Mouse (Mus musculus) forebrain, embryonic 11.5 days (tissue): ENCODE data around the gene Stat5a. TPM values are rescaled to one million over a fixed set of nuclear protein-coding genes. Genes with fewer than 3 reads are reported as not detected.

Experiments used
- polyA plus RNA-seq: library from polyadenylated mRNA; unstranded; fragments of >200 nt; fragmentation: Nextera tagmentation; extraction: Ambion mirVana; gene quantifications from 2 replicates; pipeline ENCODE4 v1.2.1, GENCODE M21; 2014

The Stat5a gene
- polyA plus RNA-seq, 1 experiment from 2014 or later: 1.3 TPM

Other genes starting within 250 kb of the Stat5a start
- 94.5 and 107 TPM in 2 replicates for gene Nkiras2, start 240.1 kb upstream of the Stat5a start, polyA plus RNA-seq
- gene Dnajc7, start 239.2 kb upstream of the Stat5a start, polyA plus RNA-seq: 95.9 and 105 TPM in 2 replicates
- 0.16 TPM in 1 of 2 replicates, not detected in the other for gene Zfp385c, start 166.9 kb upstream of the Stat5a start, polyA plus RNA-seq
- 3.1 and 4.3 TPM in 2 replicates for gene Dhx58, start 155.1 kb upstream of the Stat5a start, polyA plus RNA-seq
- 80.7 and 82.0 TPM in 2 replicates for gene Kat2a, start 146.9 kb upstream of the Stat5a start, polyA plus RNA-seq
- gene Hspb9, start 145.5 kb upstream of the Stat5a start, polyA plus RNA-seq: 0.36 and 0.45 TPM in 2 replicates
- gene Rab5c, start 121.1 kb upstream of the Stat5a start, polyA plus RNA-seq: 39.4 and 50.5 TPM in 2 replicates
- gene Kcnh4, start 99.4 kb upstream of the Stat5a start, polyA plus RNA-seq: 2.7 and 3.1 TPM in 2 replicates
- not detected in 2 replicates for gene Hcrt, start 96.4 kb upstream of the Stat5a start, polyA plus RNA-seq
- 2.1 and 2.9 TPM in 2 replicates for gene Ghdc, start 88.4 kb upstream of the Stat5a start, polyA plus RNA-seq
- 18.7 and 19.1 TPM in 2 replicates for gene Stat5b, start 8.6 kb upstream of the Stat5a start, polyA plus RNA-seq
- gene Stat3, start 80.2 kb downstream of the Stat5a start, polyA plus RNA-seq: 26.2 and 27.8 TPM in 2 replicates
- gene Cavin1, start 111.5 kb downstream of the Stat5a start, polyA plus RNA-seq: 11.8 and 14.2 TPM in 2 replicates
- 44.7 and 47.0 TPM in 2 replicates for gene Atp6v0a1, start 150.1 kb downstream of the Stat5a start, polyA plus RNA-seq
- gene Naglu, start 210.7 kb downstream of the Stat5a start, polyA plus RNA-seq: 6.9 and 7.8 TPM in 2 replicates
- 0.19 TPM in 1 of 2 replicates, not detected in the other for gene Hsd17b1, start 219.1 kb downstream of the Stat5a start, polyA plus RNA-seq
- gene Coasy, start 223.2 kb downstream of the Stat5a start, polyA plus RNA-seq: 50.4 and 51.5 TPM in 2 replicates
- 41.8 and 44.3 TPM in 2 replicates for gene Mlx, start 227.9 kb downstream of the Stat5a start, polyA plus RNA-seq
- gene Psmc3ip, start 236.1 kb downstream of the Stat5a start, polyA plus RNA-seq: 74.1 and 79.7 TPM in 2 replicates